Mouse (Mus musculus): ENCODE results near the gene Dcun1d3. TPM values are rescaled to one million over a fixed set of nuclear protein-coding genes. Genes with fewer than 3 reads are reported as not detected.

Gene Dcun1d3
- polyA plus RNA-seq, 1 experiment, result 8.6 TPM

- H3K36me3 ChIP-seq (ENCODE audit: control insufficient read depth, insufficient read depth, low read length), result peaks cover under 1% of the 10 kb centered on the region; the same call in 1 of the 2 replicates
- no peak overlapping the region for H3K27ac ChIP-seq (ENCODE audit: insufficient read depth, low read depth, low read length)
- no peaks in the 10 kb centered on the region for H3K27me3 ChIP-seq (replicated peaks; ENCODE audit: control insufficient read depth, insufficient read depth, low read length)
- no peak overlapping the region for H3K4me3 ChIP-seq (ENCODE audit: insufficient read depth, low read depth, low read length)
- no peak for DNase-seq
- 68% methylated on average over 2 of the region's 2 CpGs for WGBS
- no peak for TF ChIP-seq POLR2A (IDR thresholded peaks at IDR 0.05; ENCODE audit: low read depth, low read length)
- TF ChIP-seq CTCF (conservative IDR thresholded peaks at IDR 0.05; ENCODE audit: insufficient read depth, insufficient read length, low read depth, low read length), result no peak
- H3K4me1 ChIP-seq (ENCODE audit: control insufficient read depth, insufficient read depth, low read length), result peaks cover 9% of the 10 kb centered on the region; the same call in 1 of the 2 replicates
Observed at GRCm38 (mm10) chr7:119873050-119873449, 23.0 kb downstream of the Dcun1d3 start.

DNA sequence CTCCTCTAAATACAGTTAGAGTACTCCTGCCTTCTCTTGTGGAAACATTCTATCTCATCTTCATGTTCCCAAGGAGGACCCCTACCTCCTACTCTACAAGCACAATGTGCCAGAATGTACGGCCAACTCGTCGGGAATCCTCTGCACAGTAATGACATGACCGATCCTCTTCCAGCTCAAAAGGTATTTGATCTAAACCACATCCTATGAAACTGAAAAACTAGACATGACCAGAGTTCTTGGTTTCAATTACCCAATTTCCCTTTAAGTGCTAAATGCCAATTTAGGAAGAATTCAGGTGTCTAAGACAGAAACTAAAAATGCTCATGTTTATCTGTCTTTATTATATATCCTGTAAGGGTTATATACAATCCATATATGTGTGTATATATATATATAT, 23.9 kb downstream of the Dcun1d3 start:
- no peak overlapping the region for H3K4me3 ChIP-seq (ENCODE audit: insufficient read depth, low read depth, low read length)
- no peaks in the 10 kb centered on the region; the same call in 1 of the 2 replicates for H3K36me3 ChIP-seq (ENCODE audit: control insufficient read depth, insufficient read depth, low read length)
- no peak overlapping the region for H3K27ac ChIP-seq (ENCODE audit: insufficient read depth, low read depth, low read length)
- TF ChIP-seq CTCF (conservative IDR thresholded peaks at IDR 0.05; ENCODE audit: insufficient read depth, insufficient read length, low read depth, low read length) (no peak), POLR2A (IDR thresholded peaks at IDR 0.05; ENCODE audit: low read depth, low read length) (no peak)
- no peaks in the 10 kb centered on the region for H3K27me3 ChIP-seq (replicated peaks; ENCODE audit: control insufficient read depth, insufficient read depth, low read length)
- no peak for DNase-seq
- H3K4me1 ChIP-seq (ENCODE audit: control insufficient read depth, insufficient read depth, low read length), result peaks cover 9% of the 10 kb centered on the region; the same call in 1 of the 2 replicates
- 95% methylated on average over 4 of the region's 4 CpGs for WGBS

DNA sequence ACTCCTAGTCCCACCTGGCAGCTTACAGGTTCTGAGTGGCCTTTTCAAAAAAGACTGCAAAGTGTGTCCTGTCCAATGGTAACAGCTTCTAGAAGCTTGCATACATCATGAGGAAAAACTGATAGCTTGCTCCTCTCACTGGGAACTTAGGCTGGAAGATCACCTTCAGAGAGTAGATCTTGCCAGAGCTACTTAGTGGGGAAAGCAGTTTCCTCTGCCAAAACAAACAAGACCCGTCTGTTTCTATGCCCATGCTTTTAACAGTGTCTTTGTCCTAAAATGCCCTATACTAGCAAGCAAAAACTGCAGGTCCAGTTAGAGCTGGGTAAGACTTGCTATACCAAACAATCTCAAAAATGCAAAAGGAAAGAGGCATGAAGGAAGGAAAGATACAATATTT, 30.0 kb downstream of the Dcun1d3 start:
- no peaks in the 10 kb centered on the region; the same call in 1 of the 2 replicates for H3K36me3 ChIP-seq (ENCODE audit: control insufficient read depth, insufficient read depth, low read length)
- TF ChIP-seq POLR2A (IDR thresholded peaks at IDR 0.05; ENCODE audit: low read depth, low read length) (no peak), CTCF (conservative IDR thresholded peaks at IDR 0.05; ENCODE audit: insufficient read depth, insufficient read length, low read depth, low read length) (no peak)
- peaks cover 18% of the 10 kb centered on the region for H3K4me1 ChIP-seq (ENCODE audit: control insufficient read depth, insufficient read depth, low read length)
- 11% methylated on average over 1 of the region's 1 CpGs for WGBS
- no peak overlapping the region for H3K4me3 ChIP-seq (ENCODE audit: insufficient read depth, low read depth, low read length)
- no peaks in the 10 kb centered on the region for H3K27me3 ChIP-seq (replicated peaks; ENCODE audit: control insufficient read depth, insufficient read depth, low read length)
- H3K27ac ChIP-seq (ENCODE audit: insufficient read depth, low read depth, low read length), result no peak overlapping the region
- no peak for DNase-seq

DNA sequence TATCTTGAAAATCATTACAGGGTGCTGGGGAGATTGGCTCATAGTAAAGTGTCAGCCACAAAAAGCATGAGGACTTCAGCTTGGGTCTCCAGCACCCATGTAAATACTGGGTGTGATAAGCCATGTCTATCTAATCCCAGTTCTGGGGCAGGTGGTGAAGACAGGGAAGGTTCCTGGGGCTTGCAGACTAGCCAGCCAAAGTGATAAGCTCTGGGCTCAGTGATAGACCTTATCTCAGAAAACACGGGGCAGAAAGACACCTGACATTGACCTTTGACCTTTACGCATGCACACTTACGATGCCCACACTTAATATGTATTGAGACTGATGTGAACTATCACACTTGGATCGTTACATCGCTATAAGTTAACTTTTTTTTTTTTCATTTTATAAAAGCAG, 31.6 kb downstream of the Dcun1d3 start:
- Histone ChIP-seq H3K36me3 (ENCODE audit: control insufficient read depth, insufficient read depth, low read length) (no peaks in the 10 kb centered on the region), H3K4me1 (ENCODE audit: control insufficient read depth, insufficient read depth, low read length) (peaks cover 23% of the 10 kb centered on the region), H3K27me3 (replicated peaks; ENCODE audit: control insufficient read depth, insufficient read depth, low read length) (no peaks in the 10 kb centered on the region), H3K27ac (ENCODE audit: insufficient read depth, low read depth, low read length) (no peak overlapping the region), H3K4me3 (ENCODE audit: insufficient read depth, low read depth, low read length) (no peak overlapping the region)
- TF ChIP-seq CTCF (conservative IDR thresholded peaks at IDR 0.05; ENCODE audit: insufficient read depth, insufficient read length, low read depth, low read length) (no peak), POLR2A (IDR thresholded peaks at IDR 0.05; ENCODE audit: low read depth, low read length) (no peak)
- WGBS, result 81% methylated on average over 5 of the region's 5 CpGs
- DNase-seq, result no peak

DNA sequence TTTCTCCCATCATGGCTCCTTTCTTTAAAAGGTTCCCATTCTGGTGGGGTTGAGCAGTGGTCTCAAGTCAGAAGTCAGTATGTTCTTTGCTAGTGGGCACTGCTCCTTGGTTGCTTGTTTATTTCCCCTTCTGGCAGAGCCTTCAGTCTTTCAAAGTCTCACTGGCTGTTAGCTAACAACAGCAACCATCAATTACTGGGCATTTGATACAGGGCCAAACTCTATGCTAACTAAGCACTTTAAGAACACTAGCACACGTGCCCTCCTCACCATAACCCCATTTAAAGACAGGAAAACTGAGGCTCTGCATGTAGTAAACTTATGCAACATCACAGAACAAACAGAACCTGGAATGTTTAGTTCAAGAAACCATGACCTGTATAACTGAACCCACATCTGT, 33.9 kb downstream of the Dcun1d3 start:
- no peak for TF ChIP-seq POLR2A (IDR thresholded peaks at IDR 0.05; ENCODE audit: low read depth, low read length)
- peaks cover 23% of the 10 kb centered on the region for H3K4me1 ChIP-seq (ENCODE audit: control insufficient read depth, insufficient read depth, low read length)
- H3K36me3 ChIP-seq (ENCODE audit: control insufficient read depth, insufficient read depth, low read length), result peaks cover 4% of the 10 kb centered on the region; the same call in 1 of the 2 replicates
- DNase-seq, result peak; percentile 53
- peak overlapping the region; percentile 97 for H3K27ac ChIP-seq (ENCODE audit: insufficient read depth, low read depth, low read length)
- no peaks in the 10 kb centered on the region for H3K27me3 ChIP-seq (replicated peaks; ENCODE audit: control insufficient read depth, insufficient read depth, low read length)
- no peak overlapping the region for H3K4me3 ChIP-seq (ENCODE audit: insufficient read depth, low read depth, low read length)
- 23% methylated on average over 1 of the region's 1 CpGs for WGBS

GRCm38 (mm10) chr7:119861335-119862091, 34.6 kb downstream of the Dcun1d3 start:
- WGBS, result 47% methylated on average over 6 of the region's 6 CpGs
- H3K27ac ChIP-seq (ENCODE audit: insufficient read depth, low read depth, low read length), result peak overlapping the region; percentile 97
- TF ChIP-seq POLR2A (IDR thresholded peaks at IDR 0.05; ENCODE audit: low read depth, low read length), result no peak
- no peak for TF ChIP-seq CTCF (conservative IDR thresholded peaks at IDR 0.05; ENCODE audit: insufficient read depth, insufficient read length, low read depth, low read length)

GRCm38 (mm10) chr7:119860971-119861334, 35.1 kb downstream of the Dcun1d3 start:
- Histone ChIP-seq H3K36me3 (ENCODE audit: control insufficient read depth, insufficient read depth, low read length) (peaks cover 4% of the 10 kb centered on the region; the same call in 1 of the 2 replicates), H3K4me1 (ENCODE audit: control insufficient read depth, insufficient read depth, low read length) (peaks cover 22% of the 10 kb centered on the region), H3K27ac (ENCODE audit: insufficient read depth, low read depth, low read length) (peak overlapping the region; percentile 97; the same call in 1 of the 2 replicates), H3K27me3 (replicated peaks; ENCODE audit: control insufficient read depth, insufficient read depth, low read length) (no peaks in the 10 kb centered on the region), H3K4me3 (ENCODE audit: insufficient read depth, low read depth, low read length) (no peak overlapping the region)
- DNase-seq, result peak; percentile 77
- TF ChIP-seq POLR2A (IDR thresholded peaks at IDR 0.05; ENCODE audit: low read depth, low read length), result no peak
- TF ChIP-seq CTCF (conservative IDR thresholded peaks at IDR 0.05; ENCODE audit: insufficient read depth, insufficient read length, low read depth, low read length), result no peak

More at GRCm38 (mm10) chr7:119861335-119862091, 34.6 kb downstream of the Dcun1d3 start:
- DNase-seq, result peak; percentile 75
- H3K36me3 ChIP-seq (ENCODE audit: control insufficient read depth, insufficient read depth, low read length), result peaks cover 4% of the 10 kb centered on the region; the same call in 1 of the 2 replicates
- H3K27me3 ChIP-seq (replicated peaks; ENCODE audit: control insufficient read depth, insufficient read depth, low read length), result no peaks in the 10 kb centered on the region
- no peak overlapping the region for H3K4me3 ChIP-seq (ENCODE audit: insufficient read depth, low read depth, low read length)
- H3K4me1 ChIP-seq (ENCODE audit: control insufficient read depth, insufficient read depth, low read length), result peaks cover 23% of the 10 kb centered on the region

Measured in kidney, adult 2 months (tissue).